Mouse (Mus musculus): ENCODE measurements around the gene Krtap28-10.
"Not testable (repeated sequence)": the region's sequence is repeated elsewhere in the genome, so short reads cannot be mapped to it uniquely, and the experiment has no call there.

Krtap28-10 gene

DNA sequence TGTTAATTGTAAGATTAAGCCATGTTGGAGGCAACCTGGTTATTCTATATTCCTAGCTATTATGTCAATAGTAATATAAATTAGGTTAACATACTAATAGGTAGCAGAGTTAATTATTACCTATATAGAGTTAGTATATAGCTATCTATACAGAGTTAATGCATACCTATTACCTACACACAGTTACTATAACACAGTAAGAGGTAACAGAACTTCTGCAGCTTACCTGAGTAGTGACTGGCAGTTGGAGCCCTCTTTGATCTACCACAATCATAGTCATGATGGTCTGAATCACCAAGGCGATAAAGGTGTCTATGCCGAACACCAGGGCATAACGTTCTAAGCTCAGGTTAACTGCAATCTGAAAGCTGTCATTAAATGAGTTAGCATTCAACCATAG, 27.8 kb downstream of the Krtap28-10 start:
- DNase-seq (ENCODE audit: low read depth, low spot score), result no peak

GRCm38 (mm10) chr1:83007471-83007870, 34.8 kb downstream of the Krtap28-10 start:
- no peak for DNase-seq (ENCODE audit: low read depth, low spot score)

DNA sequence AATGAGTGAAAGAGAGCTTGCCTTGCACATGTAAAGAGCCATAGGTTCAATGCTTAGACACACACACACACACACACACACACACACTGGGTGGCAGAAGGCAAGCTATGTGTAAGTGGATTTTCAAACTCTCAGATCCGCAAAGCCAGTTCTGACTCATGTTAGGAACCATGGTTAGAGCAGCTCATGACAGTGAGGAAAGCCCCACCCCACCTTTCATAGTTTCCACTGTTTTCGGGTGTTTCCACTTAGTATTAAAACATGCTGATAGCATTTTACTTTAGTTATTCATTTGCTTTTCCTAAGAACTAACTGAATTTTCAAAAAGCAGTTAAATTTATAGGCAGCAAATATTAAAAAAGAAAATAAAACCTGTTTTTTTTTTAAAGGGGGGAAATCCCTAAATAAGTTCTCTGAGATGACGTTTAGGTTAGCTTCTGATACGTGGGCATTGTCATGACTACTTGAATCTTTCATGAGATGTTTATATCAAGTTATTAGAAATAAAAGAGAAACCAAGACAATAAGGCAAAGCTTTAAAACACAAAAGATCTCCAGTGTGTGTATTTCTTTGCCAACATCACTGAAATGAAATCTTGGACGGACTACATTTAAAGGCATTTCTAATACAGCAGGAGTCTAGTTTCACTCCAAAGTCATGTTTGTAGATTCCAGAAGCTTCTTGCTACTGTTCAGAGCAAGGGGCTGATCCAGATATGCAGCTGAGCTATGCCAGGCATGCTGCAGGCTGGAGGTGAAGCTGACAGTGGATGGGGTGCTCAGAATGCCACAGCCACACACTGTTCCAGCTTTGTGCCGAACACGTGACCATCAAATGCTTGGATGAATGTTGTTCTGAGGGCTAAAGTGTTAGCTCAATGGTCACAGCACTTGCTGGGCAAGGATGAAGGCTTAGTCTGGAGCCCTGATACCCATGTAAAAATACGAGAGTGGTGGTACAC, 35.8 kb downstream of the Krtap28-10 start:
- DNase-seq (ENCODE audit: low read depth, low spot score), result peak; percentile 18

GRCm38 (mm10) chr1:83000306-83000705, 42.0 kb downstream of the Krtap28-10 start, which contains the start of gene Gm47959:
Gene Gm47959 (plus strand): TSS chr1:83000548.
- DNase-seq (ENCODE audit: low read depth, low spot score), result not testable (repeated sequence)

DNA sequence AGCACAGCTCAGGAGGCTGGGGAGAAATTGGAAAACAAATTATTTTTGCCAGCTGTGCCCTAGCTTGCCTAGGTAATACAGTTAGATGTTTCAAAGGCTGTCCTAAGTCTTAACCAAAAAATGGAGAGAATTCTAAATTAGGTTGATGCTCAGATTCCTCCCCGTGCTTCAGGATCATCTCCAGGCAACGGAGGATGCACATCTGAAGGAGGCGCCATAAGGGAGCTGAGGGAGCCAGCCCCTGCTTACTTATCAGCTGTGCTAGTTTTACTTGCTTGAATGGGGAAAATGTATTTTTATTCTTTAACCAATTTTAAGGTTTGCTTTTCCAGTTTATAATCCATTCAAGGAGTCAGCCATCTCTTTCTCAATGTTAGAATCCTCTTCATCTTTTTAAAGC, 48.3 kb downstream of the Krtap28-10 start:
- no peak for DNase-seq (ENCODE audit: low read depth, low spot score)

DNA sequence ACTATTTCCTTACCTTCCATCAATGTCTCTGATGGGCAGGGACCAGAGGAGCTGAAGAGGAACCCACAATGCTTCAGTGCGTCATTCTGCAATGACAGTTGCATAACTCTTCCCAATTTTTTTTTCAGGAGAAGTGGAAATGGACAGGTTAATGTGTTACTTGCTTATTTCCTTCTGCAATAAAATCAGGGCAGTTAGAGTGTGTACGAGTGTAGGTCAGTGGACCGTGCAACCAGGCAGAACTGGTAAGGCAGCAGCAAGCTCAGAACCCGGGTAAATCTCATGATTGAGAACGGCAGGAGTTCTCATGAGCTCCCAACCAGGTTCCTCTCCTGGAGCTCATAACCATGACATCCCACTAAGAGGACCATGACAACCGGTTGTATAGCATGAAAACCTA, 50.2 kb downstream of the Krtap28-10 start:
- no peak for DNase-seq (ENCODE audit: low read depth, low spot score)

- DNase-seq (ENCODE audit: low read depth, low spot score), result no peak
Measured at GRCm38 (mm10) chr1:82991596-82991995, 50.7 kb downstream of the Krtap28-10 start.

All from 3T3-L1 (cell line).